Mouse (Mus musculus) limb, embryonic 11.5 days (tissue): Measurements from ENCODE around the gene Fbxw21. TPM values are rescaled to one million over a fixed set of nuclear protein-coding genes. Genes with fewer than 3 reads are reported as not detected.

Experiments
- ATAC-seq: fragments of 200-750 bp; cut with Nextera tagmentation; 2 replicates; pipeline ENCODE4 v1.8.0; 2017; ENCODE audit warnings: low read depth; ENCODE audit not compliant: insufficient number of reproducible peaks, low FRiP score, low TSS enrichment
- DNase-seq: peaks from one replicate; pipeline ENCODE4 v3.0.0-alpha.2; 2015; ENCODE audit warnings: low spot score
- H3K27ac ChIP-seq: fragments of 300-500 bp; sonication (generic); replicated peaks from 2 replicates; pipeline ENCODE4 v1.5.1; 2014; ENCODE audit warnings: low read depth, mild to moderate bottlenecking, low read length
- H3K27me3 ChIP-seq: fragments of 300-500 bp; sonication (generic); 2 replicates; pipeline ENCODE4 v1.6.1; 2014; ENCODE audit warnings: mild to moderate bottlenecking, low read length, mixed read lengths; ENCODE audit not compliant: control insufficient read depth, insufficient read depth
- H3K36me3 ChIP-seq: fragments of 300-500 bp; sonication (generic); 2 replicates; pipeline ENCODE4 v1.6.1; 2014; ENCODE audit warnings: mild to moderate bottlenecking, low read length, moderate library complexity, mixed read lengths; ENCODE audit not compliant: control insufficient read depth, insufficient read depth
- H3K4me1 ChIP-seq: fragments of 300-500 bp; sonication (generic); 2 replicates; pipeline ENCODE4 v1.6.1; 2014; ENCODE audit warnings: low read length, mixed read lengths; ENCODE audit not compliant: control insufficient read depth, insufficient read depth
- H3K4me2 ChIP-seq: fragments of 300-500 bp; sonication (generic); 2 replicates; pipeline ENCODE4 v1.6.1; 2014; ENCODE audit warnings: low read depth, mild to moderate bottlenecking, moderate library complexity; ENCODE audit not compliant: severe bottlenecking
- H3K4me3 ChIP-seq: fragments of 300-500 bp; sonication (generic); 2 replicates; pipeline ENCODE4 v1.5.1; 2014; ENCODE audit warnings: low read depth, low read length
- H3K9ac ChIP-seq: fragments of 300-500 bp; sonication (generic); 2 replicates; pipeline ENCODE4 v1.6.1; 2014; ENCODE audit warnings: mild to moderate bottlenecking, low read length
- H3K9me3 ChIP-seq: fragments of 300-500 bp; sonication (generic); 2 replicates; pipeline ENCODE4 v1.6.1; 2016; ENCODE audit warnings: low read length; ENCODE audit not compliant: control insufficient read depth
- WGBS: fragments of 180-500 bp; shearing (Covaris S2); extraction: QIAGEN DNeasy Blood & Tissue Kit; methylation state at CpG from one replicate; pipeline ENCODE4 v1.1.7; 2014; 5-methylcytosine and 5-hydroxymethylcytosine counted together
- polyA plus RNA-seq: library from polyadenylated mRNA; unstranded; fragments of >200 nt; fragmentation: Nextera tagmentation; extraction: Ambion mirVana; gene quantifications from 2 replicates; pipeline ENCODE4 v1.2.1, GENCODE M21; 2014

The Fbxw21 gene
- polyA plus RNA-seq, 1 experiment from 2014 or later: not detected

DNA sequence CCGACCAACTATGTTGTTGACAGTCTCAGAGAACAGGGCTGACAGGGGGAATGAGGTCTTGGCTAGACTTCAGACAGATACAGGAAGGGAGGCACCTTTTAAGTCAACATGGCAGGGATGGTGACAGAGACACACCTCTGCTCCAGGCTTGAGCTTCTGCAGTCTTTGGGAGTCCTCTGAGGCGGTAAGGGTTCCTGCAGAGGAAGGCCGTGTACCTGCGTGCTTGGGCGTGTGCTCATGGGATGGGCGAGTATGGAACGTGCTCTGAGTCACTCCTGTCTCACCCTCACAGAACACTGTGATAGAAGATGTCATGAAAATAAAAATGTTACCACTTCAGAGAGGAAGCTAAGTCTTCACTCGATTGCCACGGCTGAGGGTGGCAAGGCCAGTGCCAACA lies 42.3 kb downstream of the Fbxw21 start:
- Histone ChIP-seq H3K4me1 (no peaks in the 10 kb centered on the region), H3K4me2 (no peak overlapping the region), H3K9ac (no peak overlapping the region), H3K4me3 (no peak overlapping the region), H3K27ac (no peak overlapping the region), H3K36me3 (peaks cover 12% of the 10 kb centered on the region), H3K9me3 (no peaks in the 10 kb centered on the region), H3K27me3 (no peaks in the 10 kb centered on the region)
- no peak for ATAC-seq
- 94% methylated on average over 9 of the region's 9 CpGs for WGBS
- no peak for DNase-seq

DNA sequence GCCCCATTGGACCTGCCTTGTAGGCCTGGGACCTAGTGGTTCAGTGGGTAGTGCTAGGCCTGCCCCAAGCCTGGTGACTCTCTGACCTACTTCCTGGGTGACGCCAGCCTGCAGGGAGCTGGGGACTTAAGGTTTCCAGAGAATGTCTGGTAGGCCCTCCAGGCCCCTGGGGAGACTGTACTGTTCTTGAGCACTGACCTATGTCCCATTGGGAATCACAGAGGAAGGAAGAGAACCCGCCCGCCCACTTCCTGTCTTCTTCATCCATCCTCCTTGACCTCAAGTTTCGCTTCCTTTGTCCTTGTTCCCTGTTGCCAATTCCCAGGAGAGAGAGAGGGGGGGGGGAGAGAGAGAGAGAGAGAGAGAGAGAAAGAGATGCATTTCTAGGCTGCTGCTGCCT lies 43.7 kb downstream of the Fbxw21 start:
- no peak for DNase-seq
- no peaks in the 10 kb centered on the region for H3K9me3 ChIP-seq
- WGBS: 98% methylated on average over 4 of the region's 4 CpGs

DNA sequence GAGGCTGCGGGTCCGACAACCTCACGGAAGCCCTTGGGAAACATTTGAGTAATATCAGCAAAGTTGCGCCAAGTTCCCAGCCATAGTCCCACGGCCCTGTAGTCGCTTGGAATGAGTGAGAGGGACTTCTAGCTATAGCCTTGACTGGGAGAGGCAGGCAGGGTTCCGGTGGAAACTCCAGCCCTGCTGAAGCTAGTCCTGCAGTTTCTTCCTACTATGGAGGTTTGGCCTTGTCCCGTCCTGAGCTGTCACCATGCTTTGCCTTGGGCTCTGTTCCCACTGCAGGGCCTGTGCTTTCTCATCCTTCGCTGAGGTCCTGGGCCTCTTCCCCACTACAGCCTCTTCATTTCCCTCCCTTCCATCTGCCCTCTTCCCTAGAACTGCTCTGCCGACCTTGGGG lies 45.6 kb downstream of the Fbxw21 start:
- no peak overlapping the region for H3K4me2 ChIP-seq
- no peaks in the 10 kb centered on the region for H3K9me3 ChIP-seq
- ATAC-seq (no peak), DNase-seq (no peak)
- no peak overlapping the region for H3K9ac ChIP-seq
- H3K4me3 ChIP-seq: no peak overlapping the region
- no peaks in the 10 kb centered on the region for H3K27me3 ChIP-seq
- no peaks in the 10 kb centered on the region for H3K4me1 ChIP-seq
- H3K36me3 ChIP-seq: peaks cover 34% of the 10 kb centered on the region
- WGBS: 94% methylated on average over 10 of the region's 10 CpGs
- H3K27ac ChIP-seq: no peak overlapping the region

More for the DNA sequence above, 43.7 kb downstream of the Fbxw21 start:
- Histone ChIP-seq H3K9ac (no peak overlapping the region), H3K27me3 (no peaks in the 10 kb centered on the region), H3K4me3 (no peak overlapping the region), H3K4me1 (no peaks in the 10 kb centered on the region), H3K27ac (no peak overlapping the region), H3K4me2 (no peak overlapping the region), H3K36me3 (peaks cover 20% of the 10 kb centered on the region)
- no peak for ATAC-seq

DNA sequence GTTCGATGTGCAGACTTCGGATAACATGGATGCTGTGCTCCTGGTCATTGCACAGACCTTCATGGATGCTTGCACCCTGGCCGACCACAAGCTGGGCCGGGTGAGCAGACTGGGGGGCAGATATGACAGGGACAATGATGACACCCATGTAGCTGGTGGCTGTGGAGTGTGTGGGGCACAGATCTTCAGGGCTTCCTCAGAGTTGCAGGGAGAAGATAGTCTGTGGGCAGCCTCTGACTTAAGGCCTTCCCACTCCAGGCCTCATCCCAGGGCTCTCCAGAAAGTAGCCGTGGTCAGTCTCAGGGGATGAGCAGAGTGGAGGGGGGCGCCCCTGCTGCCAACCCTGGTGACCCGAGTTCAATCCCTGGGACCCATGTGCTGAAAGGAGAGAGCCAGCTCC lies 47.0 kb downstream of the Fbxw21 start:
- no peak overlapping the region for H3K27ac ChIP-seq
- no peaks in the 10 kb centered on the region for H3K4me1 ChIP-seq
- ATAC-seq (no peak), DNase-seq (no peak)
- peaks cover 43% of the 10 kb centered on the region for H3K36me3 ChIP-seq
- H3K4me3 ChIP-seq: no peak overlapping the region
- H3K9ac ChIP-seq: no peak overlapping the region
- H3K4me2 ChIP-seq: no peak overlapping the region
- H3K27me3 ChIP-seq: no peaks in the 10 kb centered on the region
- WGBS: 87% methylated on average over 7 of the region's 7 CpGs
- no peaks in the 10 kb centered on the region for H3K9me3 ChIP-seq

DNA sequence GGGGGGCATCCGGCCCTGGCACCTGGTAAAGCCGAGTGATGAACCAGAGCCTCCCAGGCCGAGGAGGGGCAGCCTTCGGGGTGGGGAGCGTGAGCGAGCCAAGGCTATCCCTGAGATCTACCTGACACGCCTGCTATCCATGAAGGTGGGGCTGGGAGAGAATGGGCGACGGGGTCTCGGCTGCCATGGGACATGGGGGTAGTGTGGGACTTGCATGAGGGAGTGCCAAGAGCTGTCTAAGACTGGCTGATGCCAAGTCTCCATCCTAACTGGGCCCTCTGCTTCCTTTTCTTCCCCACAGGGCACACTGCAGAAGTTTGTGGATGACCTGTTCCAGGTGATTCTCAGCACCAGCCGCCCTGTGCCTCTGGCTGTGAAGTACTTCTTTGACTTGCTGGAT lies 47.6 kb downstream of the Fbxw21 start:
- Histone ChIP-seq H3K27me3 (no peaks in the 10 kb centered on the region), H3K4me3 (no peak overlapping the region), H3K9ac (no peak overlapping the region), H3K9me3 (no peaks in the 10 kb centered on the region), H3K27ac (no peak overlapping the region), H3K4me1 (no peaks in the 10 kb centered on the region), H3K4me2 (no peak overlapping the region), H3K36me3 (peaks cover 49% of the 10 kb centered on the region)
- 97% methylated on average over 11 of the region's 11 CpGs for WGBS
- ATAC-seq: no peak
- DNase-seq: no peak

DNA sequence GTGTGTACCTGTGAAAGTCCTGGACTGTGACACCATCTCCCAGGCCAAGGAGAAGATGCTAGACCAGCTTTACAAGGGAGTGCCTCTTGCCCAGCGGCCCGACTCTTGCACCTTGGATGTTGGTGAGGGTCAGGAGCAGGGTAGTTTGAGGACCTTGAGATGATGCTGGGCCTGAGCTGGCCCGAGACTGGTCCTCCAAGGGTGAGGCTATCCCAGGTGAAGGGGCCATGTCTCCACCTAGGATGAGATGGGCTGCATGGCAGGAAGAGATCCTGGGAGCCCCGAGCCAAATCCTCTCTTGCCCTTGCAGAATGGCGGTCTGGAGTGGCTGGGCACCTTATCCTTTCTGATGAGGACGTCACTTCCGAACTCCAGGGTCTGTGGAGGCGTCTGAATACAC lies 48.5 kb downstream of the Fbxw21 start:
- Histone ChIP-seq H3K4me2 (no peak overlapping the region), H3K4me1 (no peaks in the 10 kb centered on the region), H3K27ac (no peak overlapping the region), H3K36me3 (peaks cover 50% of the 10 kb centered on the region), H3K4me3 (no peak overlapping the region), H3K27me3 (no peaks in the 10 kb centered on the region), H3K9me3 (no peaks in the 10 kb centered on the region), H3K9ac (no peak overlapping the region)
- no peak for ATAC-seq
- 90% methylated on average over 8 of the region's 8 CpGs for WGBS
- DNase-seq: no peak

DNA sequence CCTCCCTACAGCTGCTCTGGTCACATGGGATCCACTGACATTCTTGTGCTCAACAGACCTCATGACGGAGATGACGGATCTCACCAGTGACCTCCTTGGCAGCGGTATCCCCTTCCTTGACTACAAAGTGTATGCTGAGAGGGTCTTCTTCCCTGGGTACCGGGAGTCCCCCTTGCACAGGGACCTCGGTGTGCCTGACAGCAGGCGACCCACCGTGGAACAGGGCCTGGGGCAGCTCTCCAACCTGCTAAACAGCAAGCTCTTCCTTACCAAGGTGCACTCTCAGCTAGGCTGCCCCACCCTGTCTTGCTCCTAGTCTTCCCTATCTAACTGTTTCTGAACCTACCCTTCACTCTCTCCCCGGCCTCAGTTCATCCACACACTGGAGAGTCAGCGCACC lies 50.2 kb downstream of the Fbxw21 start:
- Histone ChIP-seq H3K36me3 (peaks cover 50% of the 10 kb centered on the region), H3K27ac (no peak overlapping the region), H3K4me3 (no peak overlapping the region), H3K4me2 (no peak overlapping the region), H3K9me3 (no peaks in the 10 kb centered on the region), H3K9ac (no peak overlapping the region), H3K27me3 (no peaks in the 10 kb centered on the region), H3K4me1 (peaks cover 2% of the 10 kb centered on the region; the same call in 1 of the 2 replicates)
- whole genome bisulfite sequencing: 96% methylated on average over 9 of the region's 9 CpGs
- ATAC-seq: no peak
- no peak for DNase-seq

DNA sequence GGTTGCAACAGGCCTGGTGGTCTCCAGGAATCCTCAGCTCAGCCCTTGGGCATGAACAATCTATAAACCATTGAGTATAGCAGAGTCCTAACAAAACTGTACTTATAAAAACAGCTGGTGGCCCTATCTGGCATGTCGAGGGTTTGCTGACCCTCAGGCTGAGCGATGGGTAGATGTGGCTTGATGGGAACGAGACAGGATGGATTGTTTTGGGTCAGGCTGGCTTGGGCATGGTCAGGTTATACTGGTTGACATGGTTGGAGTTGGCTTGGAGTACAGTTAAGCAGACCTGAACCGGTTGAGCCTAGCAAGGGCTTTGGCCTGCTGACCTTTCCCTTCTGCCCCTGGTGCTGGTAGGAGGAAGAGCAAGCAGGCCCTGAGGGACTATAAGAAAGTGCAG lies 50.7 kb downstream of the Fbxw21 start:
- H3K27ac ChIP-seq: no peak overlapping the region
- H3K4me3 ChIP-seq: no peak overlapping the region
- H3K36me3 ChIP-seq: peaks cover 55% of the 10 kb centered on the region
- peaks cover 6% of the 10 kb centered on the region; the same call in 1 of the 2 replicates for H3K4me1 ChIP-seq
- WGBS: 84% methylated on average over 4 of the region's 4 CpGs
- no peaks in the 10 kb centered on the region for H3K27me3 ChIP-seq
- H3K9me3 ChIP-seq: no peaks in the 10 kb centered on the region
- no peak for ATAC-seq
- no peak overlapping the region for H3K9ac ChIP-seq
- no peak for DNase-seq
- H3K4me2 ChIP-seq: no peak overlapping the region

DNA sequence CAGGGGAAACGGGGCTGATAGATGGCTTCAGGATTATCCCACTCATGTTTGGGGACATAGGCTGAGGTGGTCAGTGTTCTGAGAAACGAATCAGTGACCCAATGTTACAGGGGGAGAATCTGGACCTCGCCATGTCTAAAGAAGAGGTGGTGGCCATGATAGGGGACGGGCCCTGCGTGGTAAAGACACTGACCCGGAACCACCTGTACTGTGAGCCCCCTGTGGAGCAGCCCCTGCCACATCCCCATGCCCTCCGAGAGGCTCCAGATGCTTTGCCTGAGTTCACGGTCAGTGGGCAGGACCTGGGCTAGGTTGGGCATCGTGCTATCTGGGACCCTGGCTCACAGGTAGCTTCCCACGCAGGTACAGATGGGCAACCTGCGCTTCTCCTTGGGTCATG lies 51.6 kb downstream of the Fbxw21 start:
- no peak overlapping the region for H3K27ac ChIP-seq
- WGBS: 94% methylated on average over 11 of the region's 11 CpGs
- no peak overlapping the region for H3K4me3 ChIP-seq
- no peak for ATAC-seq
- no peak overlapping the region for H3K4me2 ChIP-seq
- H3K9ac ChIP-seq: no peak overlapping the region
- no peak for DNase-seq
- no peaks in the 10 kb centered on the region for H3K9me3 ChIP-seq
- H3K36me3 ChIP-seq: peaks cover 60% of the 10 kb centered on the region
- peaks cover 8% of the 10 kb centered on the region; the same call in 1 of the 2 replicates for H3K4me1 ChIP-seq
- H3K27me3 ChIP-seq: no peaks in the 10 kb centered on the region
